Mouse (Mus musculus) limb, embryonic 11.5 days (tissue): ENCODE measurements around the gene Stxbp1. TPM values are rescaled to one million over a fixed set of nuclear protein-coding genes. Genes with fewer than 3 reads are reported as not detected.
"Not testable (repeated sequence)": the region's sequence is repeated elsewhere in the genome, so short reads cannot be mapped to it uniquely, and the experiment has no call there.

Experiments
- ATAC-seq: fragments of 200-750 bp; cut with Nextera tagmentation; 2 replicates; pipeline ENCODE4 v1.8.0; 2017; ENCODE audit warnings: low read depth; ENCODE audit not compliant: insufficient number of reproducible peaks, low FRiP score, low TSS enrichment
- DNase-seq: peaks from one replicate; pipeline ENCODE4 v3.0.0-alpha.2; 2015; ENCODE audit warnings: low spot score
- H3K27ac ChIP-seq: fragments of 300-500 bp; sonication (generic); replicated peaks from 2 replicates; pipeline ENCODE4 v1.5.1; 2014; ENCODE audit warnings: low read depth, mild to moderate bottlenecking, low read length
- H3K27me3 ChIP-seq: fragments of 300-500 bp; sonication (generic); 2 replicates; pipeline ENCODE4 v1.6.1; 2014; ENCODE audit warnings: mild to moderate bottlenecking, low read length, mixed read lengths; ENCODE audit not compliant: control insufficient read depth, insufficient read depth
- H3K36me3 ChIP-seq: fragments of 300-500 bp; sonication (generic); 2 replicates; pipeline ENCODE4 v1.6.1; 2014; ENCODE audit warnings: mild to moderate bottlenecking, low read length, moderate library complexity, mixed read lengths; ENCODE audit not compliant: control insufficient read depth, insufficient read depth
- H3K4me1 ChIP-seq: fragments of 300-500 bp; sonication (generic); 2 replicates; pipeline ENCODE4 v1.6.1; 2014; ENCODE audit warnings: low read length, mixed read lengths; ENCODE audit not compliant: control insufficient read depth, insufficient read depth
- H3K4me2 ChIP-seq: fragments of 300-500 bp; sonication (generic); 2 replicates; pipeline ENCODE4 v1.6.1; 2014; ENCODE audit warnings: low read depth, mild to moderate bottlenecking, moderate library complexity; ENCODE audit not compliant: severe bottlenecking
- H3K4me3 ChIP-seq: fragments of 300-500 bp; sonication (generic); 2 replicates; pipeline ENCODE4 v1.5.1; 2014; ENCODE audit warnings: low read depth, low read length
- H3K9ac ChIP-seq: fragments of 300-500 bp; sonication (generic); 2 replicates; pipeline ENCODE4 v1.6.1; 2014; ENCODE audit warnings: mild to moderate bottlenecking, low read length
- H3K9me3 ChIP-seq: fragments of 300-500 bp; sonication (generic); 2 replicates; pipeline ENCODE4 v1.6.1; 2016; ENCODE audit warnings: low read length; ENCODE audit not compliant: control insufficient read depth
- WGBS: fragments of 180-500 bp; shearing (Covaris S2); extraction: QIAGEN DNeasy Blood & Tissue Kit; methylation state at CpG from one replicate; pipeline ENCODE4 v1.1.7; 2014; 5-methylcytosine and 5-hydroxymethylcytosine counted together
- polyA plus RNA-seq: library from polyadenylated mRNA; unstranded; fragments of >200 nt; fragmentation: Nextera tagmentation; extraction: Ambion mirVana; gene quantifications from 2 replicates; pipeline ENCODE4 v1.2.1, GENCODE M21; 2014

Gene Stxbp1
- polyA plus RNA-seq, 1 experiment from 2014 or later, result 15.2 TPM

DNA sequence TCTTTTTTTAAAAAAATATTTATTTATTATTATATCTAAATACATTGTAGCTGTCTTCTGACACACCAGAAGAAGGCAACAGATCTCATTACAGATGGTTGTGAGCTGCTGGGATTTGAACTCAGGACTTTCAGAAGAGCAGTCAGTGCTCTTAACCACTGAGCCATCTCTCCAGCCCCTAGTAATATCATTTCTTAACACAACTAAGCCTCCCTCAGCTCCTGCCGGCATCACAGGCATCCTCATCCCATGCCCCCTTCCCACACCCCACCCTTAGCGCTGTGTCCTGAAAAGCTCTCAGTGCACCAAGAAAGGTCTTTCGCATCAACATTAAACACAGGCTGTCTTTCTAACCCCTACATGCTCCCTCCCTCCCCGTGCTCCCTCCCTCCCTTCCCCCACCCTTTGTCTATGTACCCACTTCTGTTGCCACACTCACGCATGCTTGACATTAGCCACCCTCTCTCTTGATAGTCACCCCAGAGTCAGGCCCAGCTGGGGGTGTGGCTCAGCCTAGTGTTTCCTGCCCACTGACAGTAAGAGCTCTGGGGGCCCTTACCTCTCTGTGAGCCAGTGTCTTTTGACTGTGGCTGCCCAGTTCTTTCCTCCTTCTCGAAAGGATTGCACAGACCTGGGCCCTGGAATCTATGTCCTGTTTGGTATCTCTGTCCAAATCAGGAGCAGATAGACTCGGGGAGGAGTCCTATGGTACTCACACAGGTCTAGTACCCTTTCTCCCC lies 8.2 kb upstream of the Stxbp1 start:
- H3K36me3 ChIP-seq, result no peaks in the 10 kb centered on the region
- H3K27me3 ChIP-seq, result 0 out of 2 replicates have a peak, but pooled peaks cover 3% of the 10 kb centered on the region
- no peak overlapping the region for H3K9ac ChIP-seq
- H3K4me2 ChIP-seq, result no peak overlapping the region
- H3K4me3 ChIP-seq, result no peak overlapping the region
- no peak overlapping the region for H3K27ac ChIP-seq
- H3K9me3 ChIP-seq, result no peaks in the 10 kb centered on the region
- ATAC-seq (no peak), DNase-seq (no peak)
- no peaks in the 10 kb centered on the region for H3K4me1 ChIP-seq
- WGBS, result 80% methylated on average over 7 of the region's 7 CpGs

DNA sequence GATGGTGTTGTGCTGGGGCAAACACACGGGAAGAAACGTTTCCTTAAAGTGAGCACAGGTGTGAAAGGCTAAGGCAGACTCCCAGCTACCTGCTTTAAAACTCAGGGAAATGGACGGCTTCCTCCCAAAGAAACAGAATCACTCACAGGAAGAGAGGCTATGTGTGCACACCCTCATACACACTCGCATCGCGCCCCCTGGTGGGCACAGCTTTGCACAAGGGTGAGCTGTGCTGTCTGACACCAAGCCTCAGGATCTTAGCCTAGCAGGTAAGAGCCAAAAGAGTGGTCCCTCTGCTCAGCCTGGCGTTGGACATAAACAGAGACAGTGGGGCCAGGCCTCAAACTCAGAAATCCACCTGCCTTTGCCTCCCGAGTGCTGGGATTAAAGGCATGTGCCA lies 7.2 kb upstream of the Stxbp1 start:
- WGBS, result 5% methylated on average over 8 of the region's 8 CpGs
- H3K9me3 ChIP-seq, result no peaks in the 10 kb centered on the region
- H3K4me1 ChIP-seq, result no peaks in the 10 kb centered on the region
- ATAC-seq (peak; percentile 75; the same call in 1 of the 2 replicates), DNase-seq (peak; percentile 95)
- no peak overlapping the region for H3K9ac ChIP-seq
- H3K4me3 ChIP-seq, result no peak overlapping the region
- H3K36me3 ChIP-seq, result no peaks in the 10 kb centered on the region
- H3K4me2 ChIP-seq, result no peak overlapping the region
- H3K27me3 ChIP-seq, result 0 out of 2 replicates have a peak, but pooled peaks cover 3% of the 10 kb centered on the region
- H3K27ac ChIP-seq, result no peak overlapping the region

DNA sequence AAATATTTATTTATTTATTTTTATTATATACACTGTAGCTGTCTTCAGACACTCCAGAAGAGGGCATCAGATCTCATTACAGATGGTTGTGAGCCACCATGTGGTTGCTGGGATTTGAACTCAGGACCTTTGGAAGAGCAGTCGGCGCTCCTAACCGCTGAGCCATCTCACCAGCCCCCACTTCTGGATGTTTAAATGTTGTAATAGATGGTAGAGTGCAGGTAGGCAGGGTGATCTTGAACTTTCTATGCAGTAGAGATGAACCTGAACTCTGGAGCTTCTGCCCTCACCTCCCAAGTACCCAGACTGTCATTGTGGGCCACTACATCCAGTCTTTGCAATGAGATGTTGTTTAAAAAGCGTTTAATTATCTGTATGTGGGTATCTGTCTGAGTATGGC lies 6.7 kb upstream of the Stxbp1 start:
- H3K9ac ChIP-seq, H3K36me3 ChIP-seq, ATAC-seq, H3K4me2 ChIP-seq, H3K9me3 ChIP-seq, H3K4me3 ChIP-seq, H3K4me1 ChIP-seq, DNase-seq, H3K27me3 ChIP-seq, H3K27ac ChIP-seq: not testable (repeated sequence)
- WGBS, result 69% methylated on average over 4 of the region's 4 CpGs

DNA sequence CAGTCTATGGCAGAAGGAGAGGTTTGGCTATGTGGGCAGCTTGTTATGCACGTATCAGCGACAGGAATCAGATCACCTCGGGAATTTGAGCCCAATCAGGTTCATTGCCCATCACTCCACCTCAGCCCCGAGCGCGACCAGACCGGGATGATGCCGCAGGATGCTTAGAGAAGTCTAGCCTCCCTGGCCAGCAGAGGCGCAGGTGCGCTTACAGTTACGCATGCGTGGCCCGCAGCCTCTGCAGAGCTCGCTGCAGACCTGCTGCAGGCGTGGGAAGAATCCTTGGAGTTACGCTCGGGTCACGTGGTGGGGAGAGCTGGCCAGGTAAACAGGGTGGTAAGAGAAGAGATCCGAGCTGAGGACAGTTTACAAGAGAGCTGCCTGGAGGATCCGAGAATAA lies 5.1 kb upstream of the Stxbp1 start:
- peak; percentile 49 for DNase-seq
- H3K27me3 ChIP-seq, result 0 out of 2 replicates have a peak, but pooled peaks cover 3% of the 10 kb centered on the region
- 3% methylated on average over 20 of the region's 20 CpGs for WGBS
- no peak overlapping the region for H3K9ac ChIP-seq
- H3K4me2 ChIP-seq, result no peak overlapping the region
- no peak for ATAC-seq
- H3K9me3 ChIP-seq, result no peaks in the 10 kb centered on the region
- H3K27ac ChIP-seq, result no peak overlapping the region
- no peaks in the 10 kb centered on the region for H3K4me1 ChIP-seq
- H3K4me3 ChIP-seq, result no peak overlapping the region
- H3K36me3 ChIP-seq, result no peaks in the 10 kb centered on the region

DNA sequence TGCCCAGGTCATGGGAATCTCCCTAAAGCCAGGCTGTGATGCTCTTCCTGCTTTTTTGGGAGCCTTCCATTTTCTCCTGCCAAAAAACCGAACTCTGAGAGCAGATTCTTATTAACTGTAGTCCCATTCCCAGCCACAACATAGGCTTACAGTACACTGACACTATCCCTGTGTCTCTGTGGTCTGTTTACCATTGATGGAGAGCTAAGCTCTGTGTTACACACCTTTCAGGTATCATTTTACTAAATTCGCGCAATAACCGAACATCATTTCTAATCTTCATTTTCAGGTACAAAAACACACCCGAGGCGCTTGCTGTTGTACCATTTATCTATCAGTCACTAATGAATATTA lies 400 bp upstream of the Stxbp1 start:
- ATAC-seq, result peak; percentile 35; the same call in 1 of the 2 replicates

DNA sequence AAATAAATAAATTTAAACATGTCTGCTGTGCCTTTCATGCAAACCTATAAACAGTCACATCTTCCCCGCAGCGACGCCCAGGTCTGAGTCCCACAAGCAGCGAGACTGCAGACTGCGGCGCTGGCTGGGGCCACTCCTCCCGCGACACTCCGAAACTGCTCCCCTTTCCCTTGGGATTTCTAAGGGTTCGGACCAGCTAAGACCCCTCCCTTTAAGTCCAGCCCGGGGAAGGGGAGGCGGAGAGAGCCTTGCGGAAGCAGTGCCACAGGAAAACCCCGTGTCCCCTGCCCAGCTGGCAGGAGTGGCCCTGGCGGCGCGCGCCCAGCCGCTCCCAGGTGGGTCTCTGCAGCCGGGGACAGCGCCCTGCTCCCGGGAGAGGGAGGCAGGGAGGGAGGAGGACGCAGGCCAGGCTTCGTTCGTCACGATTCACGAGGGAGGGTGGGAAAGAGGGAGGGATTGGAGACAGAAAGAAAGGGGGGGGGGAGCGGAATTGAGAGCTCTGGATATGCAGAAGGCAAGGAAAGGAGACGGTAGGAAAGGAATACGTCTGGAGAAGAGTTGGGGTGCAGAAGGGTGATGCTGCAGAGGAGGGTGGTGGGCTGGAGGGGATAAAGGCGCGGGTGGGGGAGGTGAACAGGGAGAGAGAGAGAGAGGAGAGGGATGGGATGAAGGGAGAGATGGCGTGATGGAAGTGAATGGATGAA lies 792 bp downstream of the Stxbp1 start:
- peak; percentile 44; the same call in 1 of the 2 replicates for ATAC-seq
- H3K4me1 ChIP-seq, result 0 out of 2 replicates have a peak, but pooled peaks cover 4% of the 10 kb centered on the region
- peak overlapping the region; percentile 49 for H3K4me3 ChIP-seq
- peak overlapping the region; percentile 64 for H3K9ac ChIP-seq
- H3K27me3 ChIP-seq, result no peaks in the 10 kb centered on the region
- peak; percentile 61 for DNase-seq
- H3K27ac ChIP-seq, result no peak overlapping the region; the same call in 1 of the 2 replicates
- H3K9me3 ChIP-seq, result no peaks in the 10 kb centered on the region
- WGBS, result under 1% methylated on average over 32 of the region's 33 CpGs
- H3K36me3 ChIP-seq, result no peaks in the 10 kb centered on the region
- H3K4me2 ChIP-seq, result peak overlapping the region; percentile 79

More for the DNA sequence above, 400 bp upstream of the Stxbp1 start:
- Histone ChIP-seq H3K27ac (no peak overlapping the region), H3K36me3 (no peaks in the 10 kb centered on the region), H3K4me1 (0 out of 2 replicates have a peak, but pooled peaks cover 4% of the 10 kb centered on the region), H3K4me3 (0 out of 2 replicates have a peak overlapping the region, but pooled peaks have one; percentile 49), H3K27me3 (0 out of 2 replicates have a peak, but pooled peaks cover 3% of the 10 kb centered on the region), H3K4me2 (peak overlapping the region; percentile 79; the same call in 1 of the 2 replicates), H3K9me3 (no peaks in the 10 kb centered on the region), H3K9ac (no peak overlapping the region)
- WGBS, result 46% methylated on average over 6 of the region's 6 CpGs
- DNase-seq, result no peak

DNA sequence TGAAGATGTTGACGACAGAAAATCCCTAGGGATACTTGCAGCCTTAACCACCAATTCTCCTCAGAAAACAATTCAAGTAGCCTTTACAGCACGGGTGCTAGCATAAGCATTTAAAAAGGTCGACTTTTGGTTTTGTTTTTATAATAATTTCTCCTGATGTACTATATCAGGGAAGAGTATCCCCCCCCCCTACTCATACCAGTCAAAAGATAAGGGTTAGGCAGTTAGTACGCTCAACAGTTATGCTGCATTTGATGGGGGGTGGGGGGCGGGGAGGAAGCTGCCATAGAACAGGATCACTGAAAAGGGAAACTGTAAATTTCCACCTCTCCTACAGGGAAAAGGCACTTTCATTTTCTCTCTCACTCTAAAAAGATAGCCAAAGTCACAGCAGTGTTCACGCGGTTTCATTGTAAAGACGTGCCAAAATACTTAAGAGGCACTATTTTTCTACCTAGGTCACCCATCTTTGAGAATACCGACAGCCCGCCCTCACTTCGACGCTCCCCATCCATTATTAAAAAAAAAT lies 1.4 kb downstream of the Stxbp1 start:
- Histone ChIP-seq H3K27me3 (no peaks in the 10 kb centered on the region), H3K9ac (no peak overlapping the region), H3K4me2 (peak overlapping the region; percentile 79), H3K36me3 (no peaks in the 10 kb centered on the region), H3K4me1 (0 out of 2 replicates have a peak, but pooled peaks cover 4% of the 10 kb centered on the region), H3K4me3 (peak overlapping the region; percentile 49), H3K9me3 (no peaks in the 10 kb centered on the region), H3K27ac (no peak overlapping the region)
- 8% methylated on average over 12 of the region's 12 CpGs for WGBS
- DNase-seq (no peak), ATAC-seq (no peak)

DNA sequence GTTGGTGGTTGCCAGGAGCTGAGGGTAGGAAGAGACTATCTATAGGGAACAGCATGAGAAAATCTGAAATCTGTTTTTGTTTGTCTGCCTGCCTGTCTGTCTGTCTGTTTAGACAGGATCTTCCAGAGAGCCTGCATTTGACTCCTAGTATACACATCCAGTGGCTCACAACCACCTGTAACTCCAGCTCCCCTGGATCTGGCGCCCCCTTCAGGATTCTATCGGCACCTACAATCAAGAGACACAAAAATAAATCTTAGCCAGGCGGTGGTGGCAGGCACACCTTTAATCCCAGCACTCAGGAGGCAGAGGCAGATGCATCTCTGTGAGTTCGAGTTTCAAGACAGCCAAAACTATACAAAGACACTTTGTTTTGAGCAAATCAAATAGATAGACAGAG lies 4.5 kb downstream of the Stxbp1 start:
- no peaks in the 10 kb centered on the region for H3K36me3 ChIP-seq
- no peak overlapping the region for H3K4me2 ChIP-seq
- H3K27me3 ChIP-seq, result no peaks in the 10 kb centered on the region
- 45% methylated on average over 4 of the region's 4 CpGs for WGBS
- H3K27ac ChIP-seq, result no peak overlapping the region
- DNase-seq (no peak), ATAC-seq (no peak)
- no peaks in the 10 kb centered on the region for H3K9me3 ChIP-seq
- 0 out of 2 replicates have a peak, but pooled peaks cover 4% of the 10 kb centered on the region for H3K4me1 ChIP-seq
- H3K4me3 ChIP-seq, result no peak overlapping the region
- H3K9ac ChIP-seq, result no peak overlapping the region
